Mouse (Mus musculus): ENCODE results near the gene Kalrn.

The Kalrn gene

GRCm38 (mm10) chr16:34184721-34185120 lies 388.6 kb downstream of the Kalrn start:
- no peak for DNase-seq (ENCODE audit: low spot score)

GRCm38 (mm10) chr16:34183186-34183585 lies 390.1 kb downstream of the Kalrn start:
- no peak for DNase-seq (ENCODE audit: low spot score)

- DNase-seq (ENCODE audit: low spot score): no peak
Observed at GRCm38 (mm10) chr16:34175625-34176024, 397.7 kb downstream of the Kalrn start.

- no peak for DNase-seq (ENCODE audit: low spot score)
Observed at GRCm38 (mm10) chr16:34172572-34173181, 400.7 kb downstream of the Kalrn start.

DNA sequence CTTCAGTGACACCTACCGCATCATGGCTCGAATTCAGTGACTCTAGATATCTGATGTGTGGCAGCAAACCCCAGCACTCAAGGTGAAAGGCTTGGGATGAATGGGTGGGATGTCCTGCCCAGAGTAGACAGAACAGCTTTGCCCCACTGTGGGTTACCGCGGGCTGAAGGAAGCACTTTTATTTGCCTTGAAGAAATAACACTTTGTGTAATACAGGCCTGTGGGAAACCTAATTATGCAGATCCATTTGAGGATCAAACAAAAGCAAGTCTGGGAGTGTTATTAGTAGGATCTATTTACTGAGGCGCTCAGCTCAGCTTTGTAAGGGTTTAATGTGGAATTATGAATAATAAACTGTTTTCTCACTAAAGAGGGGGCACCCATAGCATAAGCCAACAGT lies 406.3 kb downstream of the Kalrn start:
- DNase-seq (ENCODE audit: low spot score): no peak

GRCm38 (mm10) chr16:34163086-34163485 lies 410.2 kb downstream of the Kalrn start:
- DNase-seq (ENCODE audit: low spot score): no peak

DNA sequence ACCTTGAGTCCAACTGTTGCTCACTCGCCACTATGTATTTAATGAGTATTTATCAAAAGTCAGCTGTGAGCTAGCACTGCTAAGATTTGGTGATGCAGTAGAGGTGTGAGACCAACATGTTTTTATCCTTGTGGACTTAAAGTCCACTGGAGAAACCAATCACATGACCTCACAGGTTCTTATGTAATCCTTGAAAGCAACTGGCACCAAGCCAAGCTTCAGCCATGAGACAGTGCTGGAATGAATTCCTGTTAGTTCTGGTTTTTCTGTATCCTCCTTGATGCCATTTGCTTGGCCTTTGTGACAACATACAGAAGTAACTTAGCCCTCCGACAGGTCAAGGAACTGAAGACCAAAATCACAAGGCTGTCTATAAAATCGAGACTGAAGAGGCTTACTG lies 413.8 kb downstream of the Kalrn start:
- no peak for DNase-seq (ENCODE audit: low spot score)

DNA sequence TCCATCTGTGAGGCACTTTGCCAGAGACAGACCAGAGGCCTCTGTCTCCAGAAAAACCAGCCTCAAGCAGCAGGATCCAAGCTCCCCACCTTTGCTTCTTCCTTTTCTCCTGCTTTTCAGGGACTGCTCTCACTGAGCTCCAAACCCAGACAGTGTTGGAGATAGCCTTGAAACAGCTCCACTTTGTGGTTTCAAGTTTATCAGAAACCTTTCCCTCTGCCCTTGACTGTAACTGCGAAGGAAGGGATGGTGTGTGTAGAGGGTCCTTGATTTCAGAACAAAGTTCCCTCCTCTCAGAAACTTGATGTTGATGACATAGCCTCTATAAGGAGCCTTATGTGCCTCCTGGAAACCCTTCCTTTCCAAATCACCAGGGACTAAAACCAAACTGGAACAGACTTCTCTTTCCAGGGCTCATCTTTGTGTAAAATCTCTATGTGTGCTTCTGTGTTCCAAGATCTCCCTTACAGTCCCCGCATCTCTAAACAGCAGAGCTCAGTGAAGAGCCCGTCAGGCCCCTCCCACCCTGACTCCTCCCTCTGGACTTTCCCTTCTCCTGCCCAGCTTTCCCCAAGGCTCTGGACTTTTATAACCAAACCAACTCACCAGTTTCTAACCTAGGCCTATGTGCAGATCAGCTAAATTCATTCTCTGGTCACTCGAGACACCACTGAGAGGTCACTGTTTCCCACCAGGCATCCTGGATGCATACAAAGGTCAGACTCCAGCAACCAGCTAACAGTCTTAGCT lies 415.8 kb downstream of the Kalrn start:
- DNase-seq (ENCODE audit: low spot score): no peak

DNA sequence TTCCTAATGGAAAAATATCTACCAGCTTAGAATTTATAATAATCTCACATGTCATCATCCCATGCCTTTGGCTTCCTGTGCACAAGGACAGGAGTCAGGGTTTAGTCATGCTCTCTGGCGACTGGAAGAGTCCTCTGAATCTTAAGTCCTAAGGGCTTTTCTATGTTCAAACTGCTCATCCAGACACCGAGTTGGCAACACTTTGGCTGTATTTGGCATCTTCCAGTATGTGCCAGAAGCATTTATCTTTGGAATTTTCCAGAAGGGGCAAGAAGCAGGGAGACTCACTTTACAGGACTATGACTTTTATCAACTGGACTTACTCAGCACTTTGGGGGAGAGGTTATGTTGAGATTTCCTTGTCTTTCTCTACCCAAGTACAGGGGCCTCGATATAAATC lies 417.6 kb downstream of the Kalrn start:
- no peak for DNase-seq (ENCODE audit: low spot score)

DNA sequence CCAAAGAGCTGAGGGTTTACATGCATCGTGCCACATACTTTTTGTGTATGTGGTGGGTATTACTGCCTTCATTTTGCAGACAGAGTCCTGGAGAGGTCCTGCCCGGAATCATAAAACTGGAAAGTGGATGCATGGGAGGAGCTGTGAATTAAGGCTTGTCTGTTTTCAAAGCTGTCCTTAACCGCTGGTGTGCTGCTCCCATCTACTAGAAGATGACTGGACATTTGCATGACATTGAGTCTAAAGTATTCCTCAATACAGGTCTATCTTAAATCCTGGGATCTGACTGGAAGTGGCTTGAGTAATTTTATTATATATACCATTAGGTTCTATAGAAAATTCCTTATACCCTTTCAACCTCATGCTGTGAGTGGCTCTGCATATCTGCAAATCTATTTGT lies 418.4 kb downstream of the Kalrn start:
- DNase-seq (ENCODE audit: low spot score): no peak

DNA sequence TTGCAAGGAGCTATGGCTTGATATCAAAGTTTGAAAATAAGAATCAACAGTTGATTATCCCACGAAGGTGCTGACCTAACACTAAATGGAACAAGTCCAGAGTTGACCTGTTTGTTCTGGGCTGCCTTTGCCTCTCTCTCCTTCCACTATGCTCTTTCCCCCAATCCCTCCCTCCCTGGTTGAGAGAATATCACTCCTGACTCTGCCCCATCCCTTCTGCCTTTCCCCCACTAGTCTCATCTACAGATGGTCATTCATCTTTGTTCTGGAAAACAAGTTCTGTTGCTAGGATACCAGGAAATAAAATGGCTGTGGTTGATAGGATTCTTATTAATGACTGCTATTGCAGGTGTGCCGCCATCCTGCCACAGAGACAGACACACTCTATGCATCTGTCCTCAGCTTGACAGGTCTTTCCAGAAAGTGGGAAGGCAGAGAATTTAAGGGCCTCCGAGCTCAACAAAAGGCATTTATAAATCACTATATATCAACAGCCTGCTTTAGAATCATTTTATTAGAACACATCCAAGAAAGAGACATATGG lies 421.7 kb downstream of the Kalrn start:
- DNase-seq (ENCODE audit: low spot score): no peak

GRCm38 (mm10) chr16:34141670-34142069 lies 431.7 kb downstream of the Kalrn start:
- DNase-seq (ENCODE audit: low spot score): no peak

DNA sequence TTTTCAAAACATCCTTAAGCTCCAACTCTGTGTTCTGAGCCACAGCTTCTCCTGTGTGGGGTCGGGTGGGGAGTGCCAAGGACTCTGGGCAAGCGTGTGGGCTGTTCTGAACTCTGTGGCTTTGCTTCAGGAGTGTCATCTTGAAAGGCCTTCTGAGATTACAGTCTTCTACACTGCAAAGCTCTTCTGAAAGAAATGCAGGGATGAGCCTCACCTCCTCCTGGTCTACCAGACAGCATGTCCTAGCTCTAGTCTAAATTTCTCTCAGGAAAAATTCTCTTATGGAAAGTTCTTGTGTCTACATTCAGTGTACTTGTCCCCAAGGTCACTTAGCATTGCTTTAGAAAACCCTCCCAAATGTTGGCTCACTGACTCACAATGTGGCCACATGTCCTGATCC lies 438.3 kb downstream of the Kalrn start:
- no peak for DNase-seq (ENCODE audit: low spot score)

DNA sequence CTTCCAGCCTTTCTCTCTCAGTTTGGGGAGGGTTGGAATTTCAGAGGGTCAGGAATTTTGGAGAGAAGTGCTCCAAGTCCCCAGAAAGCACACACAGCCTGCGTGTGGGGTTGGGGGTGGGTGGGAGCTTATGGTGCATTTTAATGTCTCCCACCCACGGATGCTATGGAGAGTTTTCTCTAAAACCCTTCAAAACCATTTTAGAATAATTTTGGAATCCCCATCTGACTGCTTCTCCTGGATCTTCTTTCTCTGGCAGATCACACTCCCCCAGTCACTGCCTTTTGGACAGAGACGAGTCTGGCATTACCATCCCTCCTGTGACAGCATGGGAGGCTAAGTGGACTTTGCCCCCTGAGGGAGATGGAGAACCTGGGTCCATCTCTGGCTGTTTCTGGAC lies 438.7 kb downstream of the Kalrn start:
- no peak for DNase-seq (ENCODE audit: low spot score)

DNA sequence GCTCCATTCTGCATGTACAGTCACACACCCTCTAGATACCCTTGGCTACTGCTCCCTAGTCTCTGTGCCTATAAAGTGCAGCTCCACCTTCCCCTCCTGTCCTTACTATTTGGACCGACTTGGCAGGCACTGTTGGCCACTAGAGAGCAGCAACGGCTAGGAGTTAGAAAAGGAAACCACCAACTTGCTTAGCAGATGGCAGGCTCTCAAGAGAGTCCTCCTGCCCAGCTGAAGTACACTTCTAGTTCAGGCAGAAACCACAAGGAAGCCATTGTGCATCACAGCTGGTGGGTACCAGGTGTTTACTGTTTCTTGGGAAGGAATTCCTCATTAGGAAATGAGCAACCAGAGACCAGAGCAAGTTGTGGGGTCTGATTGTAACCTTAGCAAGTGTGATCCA lies 447.7 kb downstream of the Kalrn start:
- DNase-seq (ENCODE audit: low spot score): peak; percentile 84

DNA sequence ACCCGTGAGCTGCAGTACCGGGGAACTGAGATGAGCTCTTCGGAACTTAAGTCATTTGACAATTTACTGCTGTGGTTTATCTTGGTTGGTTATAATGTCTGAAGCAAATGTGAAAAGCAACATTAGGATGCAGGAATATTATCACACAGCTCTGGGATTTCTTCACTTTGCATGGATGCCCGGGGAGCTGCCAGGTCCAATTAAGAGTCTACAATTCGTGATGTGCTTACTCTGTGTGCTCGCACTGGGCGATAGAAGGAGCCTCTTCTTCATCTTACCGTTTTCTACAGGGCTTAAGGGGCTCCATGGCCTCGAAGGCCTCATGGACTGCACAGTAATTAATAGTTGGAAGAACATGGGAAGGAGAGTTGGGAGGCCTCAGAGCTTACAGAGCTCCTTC lies 450.8 kb downstream of the Kalrn start:
- DNase-seq (ENCODE audit: low spot score): peak; percentile 78

DNA sequence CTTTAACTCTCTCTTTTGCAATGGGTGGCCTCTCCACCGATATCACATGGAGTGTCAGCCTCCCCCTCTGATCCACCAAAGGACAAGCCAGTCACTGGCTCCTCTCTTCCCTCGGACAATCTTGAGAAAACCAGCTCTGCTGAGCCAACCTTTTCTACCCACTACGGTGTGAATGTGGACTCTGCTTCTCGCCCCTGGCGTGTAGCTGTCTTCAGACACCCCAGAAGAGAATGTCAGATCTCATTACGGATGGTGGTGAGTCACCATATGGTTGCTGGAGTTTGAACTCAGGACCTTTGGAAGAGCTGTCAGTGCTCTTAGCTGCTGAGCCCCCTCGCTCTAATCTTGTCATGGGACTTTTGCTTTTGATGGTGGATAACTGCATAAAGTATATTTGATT lies 452.0 kb downstream of the Kalrn start:
- no peak for DNase-seq (ENCODE audit: low spot score)

DNA sequence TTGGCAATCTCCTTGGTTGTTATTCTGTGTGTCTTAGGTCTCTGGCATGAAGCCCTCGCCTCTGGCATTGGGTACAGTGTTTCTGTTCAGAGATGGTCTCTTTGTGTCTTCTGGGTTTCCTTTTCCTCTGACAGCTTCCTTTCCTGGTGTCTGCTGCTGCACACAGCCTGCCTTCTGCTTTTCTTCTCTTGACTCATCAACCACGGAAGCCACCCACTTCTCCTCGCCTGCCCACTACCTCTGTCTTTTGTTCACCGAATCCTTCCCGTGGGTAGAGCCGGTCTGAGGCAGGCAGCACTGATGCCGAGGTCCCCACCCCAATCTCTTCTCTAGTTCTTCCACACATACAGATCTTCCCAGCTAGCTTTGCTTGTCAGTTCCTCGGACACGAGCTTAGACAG lies 452.5 kb downstream of the Kalrn start:
- no peak for DNase-seq (ENCODE audit: low spot score)

DNA sequence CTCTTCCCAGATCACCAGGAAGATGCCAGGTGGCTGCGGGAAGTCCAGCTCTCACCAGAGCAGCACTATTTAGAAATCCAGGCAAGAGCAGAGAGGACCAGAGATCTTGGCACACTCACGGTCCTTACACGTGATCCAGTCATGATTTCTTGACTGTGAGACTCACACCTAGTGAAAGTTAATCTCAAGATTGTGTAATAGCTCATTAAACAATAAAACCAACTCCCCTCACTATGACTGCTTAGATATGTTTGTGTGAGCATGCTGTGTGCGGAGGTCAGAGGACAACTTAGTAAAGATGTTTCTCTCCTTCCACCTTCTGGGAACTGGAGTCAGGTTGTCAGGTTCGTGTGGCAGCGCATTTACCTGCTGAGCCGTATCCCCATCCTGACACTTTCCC lies 453.5 kb downstream of the Kalrn start:
- DNase-seq (ENCODE audit: low spot score): no peak

DNA sequence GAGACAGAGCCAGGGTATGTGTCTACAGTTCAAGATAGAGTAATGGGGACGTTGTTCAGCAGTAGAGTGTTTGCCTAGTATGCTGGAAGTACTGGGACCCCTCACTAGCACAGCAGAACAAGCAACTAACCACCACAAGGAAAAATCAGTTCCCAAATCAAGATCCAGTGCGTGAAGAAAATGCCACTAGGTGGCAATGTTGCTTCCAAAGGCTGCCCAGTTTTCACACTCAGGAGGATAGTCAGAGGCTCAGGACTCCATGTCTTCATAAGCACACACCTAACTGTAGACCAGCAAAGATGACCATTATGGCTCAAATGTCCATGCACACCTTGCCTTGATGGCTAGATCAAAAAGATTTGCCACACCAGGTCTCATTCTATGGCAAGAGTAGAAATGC lies 454.0 kb downstream of the Kalrn start:
- peak; percentile 75 for DNase-seq (ENCODE audit: low spot score)

DNA sequence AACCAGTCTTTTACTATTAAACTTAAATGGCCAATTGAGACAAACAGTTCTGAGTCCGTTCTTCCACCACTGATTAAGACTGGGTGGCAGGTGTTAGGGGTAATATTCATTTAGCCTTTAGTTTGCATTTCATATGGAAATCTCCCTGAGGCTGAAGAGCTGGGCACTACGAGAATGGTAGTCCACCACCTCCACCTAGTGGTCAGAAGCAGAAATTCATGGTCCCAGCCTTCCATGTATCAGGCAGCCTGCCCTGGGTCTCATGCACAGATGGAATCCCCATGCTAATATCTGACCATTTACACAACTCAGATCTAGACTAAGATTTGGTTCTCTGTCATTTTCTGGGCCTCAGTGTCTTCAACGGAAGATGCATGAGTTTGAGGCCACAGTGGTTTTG lies 458.7 kb downstream of the Kalrn start:
- peak; percentile 93 for DNase-seq (ENCODE audit: low spot score)

DNA sequence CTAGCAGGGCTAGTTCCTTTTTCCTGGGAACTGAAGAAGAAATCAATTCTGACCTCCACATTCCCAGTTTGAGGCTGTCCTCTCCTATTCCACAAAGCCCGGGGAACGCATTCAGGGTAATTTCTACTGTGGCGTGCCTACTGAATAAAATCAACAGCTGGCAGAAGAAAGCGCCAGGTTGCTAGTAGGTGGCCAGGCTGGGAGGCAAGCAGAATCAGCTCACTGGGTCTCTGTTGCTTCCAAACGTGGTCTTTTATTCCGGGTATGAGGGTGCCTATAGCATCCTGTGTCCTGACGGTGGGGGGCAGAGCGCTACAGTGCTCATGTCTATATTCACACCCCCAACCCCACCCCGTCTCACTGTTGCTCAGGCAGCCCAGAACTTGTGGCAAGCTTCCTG lies 460.2 kb downstream of the Kalrn start:
- no peak for DNase-seq (ENCODE audit: low spot score)

DNA sequence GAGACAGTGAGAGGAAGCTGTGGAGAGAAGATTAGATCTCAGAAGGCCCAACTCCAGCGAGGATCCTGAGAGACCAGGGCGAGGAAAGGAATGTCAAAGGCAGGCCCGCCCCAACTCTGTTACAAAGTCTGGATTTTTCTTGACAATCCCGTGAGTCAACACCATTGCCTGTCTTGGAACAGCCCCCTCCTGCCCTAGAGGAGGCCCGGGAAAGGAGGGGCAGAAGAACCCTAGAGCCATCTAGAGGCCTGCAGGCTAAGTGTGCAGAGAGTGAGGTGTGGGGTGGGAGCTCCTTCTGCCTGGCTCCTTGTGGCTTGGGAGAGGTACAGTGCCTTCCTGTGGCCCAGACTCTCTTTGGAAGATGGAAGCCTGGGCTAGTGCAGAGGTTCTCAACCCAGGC lies 460.8 kb downstream of the Kalrn start:
- no peak for DNase-seq (ENCODE audit: low spot score)

All from retina, embryonic 14.5 days (tissue).